Mouse (Mus musculus) spleen, adult 18-20 months (tissue): Measurements from ENCODE around the gene Eps8l2.

ENCODE experiments used
- DNase-seq, 2 experiments: peaks; one replicate each; pipeline ENCODE4 v3.0.0; 2022; ENCODE audit warnings: mixed read lengths in 2 of 2

Eps8l2 gene

GRCm38 (mm10) chr7:141411667-141412066 is 73.0 kb downstream of the Eps8l2 start:
- DNase-seq: no peak
